Mouse (Mus musculus) layer of hippocampus, postnatal 14 days (tissue): ENCODE data around the gene March5. TPM values are rescaled to one million over a fixed set of nuclear protein-coding genes. Genes with fewer than 3 reads are reported as not detected.
A peak's percentile ranks its signal among the peaks of the same experiment; 100 is the strongest.

Experiments used
- DNase-seq, 2 experiments: peaks; one replicate each; pipeline ENCODE4 v3.0.0; 2021 to 2022; ENCODE audit warnings: low spot score in 2 of 2, mixed read lengths in 1 of 2
- total RNA-seq, 2 experiments: library from RNA; stranded (reverse); gene quantifications; 2 replicates each; pipeline ENCODE4 v1.2.3; 2021

The March5 gene
- total RNA-seq, 2 experiments from 2014 or later: 83.5 to 84.0 TPM

DNA sequence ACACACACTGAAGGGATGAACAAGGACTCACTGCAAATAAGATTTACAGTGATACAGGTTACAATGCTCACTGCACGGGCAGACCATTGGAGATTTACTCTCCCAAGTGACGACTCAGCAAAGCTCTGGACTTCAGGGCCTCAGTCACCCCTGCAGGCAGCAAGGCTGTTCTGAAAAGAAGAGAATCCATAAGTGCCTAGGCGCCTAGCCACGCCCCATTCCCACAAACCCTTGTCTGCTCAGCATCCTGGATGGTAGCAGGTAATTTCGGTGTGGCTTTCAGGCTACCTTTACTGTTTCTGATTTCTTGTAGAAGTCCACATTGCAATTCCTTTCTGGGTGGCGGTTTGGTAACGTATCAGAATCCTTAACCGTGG lies 56.2 kb downstream of the March5 start:
- no peak for DNase-seq

- peak; percentile 19 to 46 for DNase-seq
These were observed 56.9 kb downstream of the March5 start for GRCm38 (mm10) chr19:37263943-37264897.

DNA sequence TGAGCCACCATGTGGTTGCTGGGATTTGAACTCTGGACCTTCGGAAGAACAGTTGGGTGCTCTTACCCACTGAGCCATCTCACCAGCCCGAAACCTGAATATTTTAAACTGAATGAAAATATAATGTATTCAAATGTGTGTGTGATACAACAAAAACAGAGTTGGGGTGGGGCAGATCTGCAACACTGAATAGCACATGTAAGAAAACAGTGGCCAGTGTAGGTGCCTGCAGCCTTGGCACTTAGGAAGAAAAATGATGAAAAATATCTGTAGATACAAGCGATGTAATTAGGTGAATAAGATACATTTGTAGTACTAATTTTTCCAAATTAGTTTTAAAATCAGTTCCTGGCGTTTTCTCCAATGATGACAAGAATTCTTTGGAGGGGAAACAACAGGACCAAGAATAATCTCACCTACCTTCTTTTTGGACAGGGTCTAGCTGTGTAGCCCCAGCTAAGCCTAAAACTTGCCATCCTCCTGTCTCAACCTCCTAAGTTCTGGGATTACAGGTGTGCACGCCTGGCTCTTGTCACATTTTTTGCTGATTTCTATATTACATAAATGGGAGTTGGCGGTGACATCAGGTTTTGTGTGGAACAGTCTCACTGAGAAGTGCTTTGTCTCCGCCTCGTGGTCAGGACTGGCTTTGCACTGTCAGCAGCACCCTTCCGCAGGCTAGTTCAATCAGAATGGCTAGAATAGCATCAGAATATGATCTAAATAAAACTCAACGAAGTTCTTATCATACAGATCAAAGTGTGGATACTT lies 58.2 kb downstream of the March5 start:
- DNase-seq: peak; percentile 89 to 93

DNA sequence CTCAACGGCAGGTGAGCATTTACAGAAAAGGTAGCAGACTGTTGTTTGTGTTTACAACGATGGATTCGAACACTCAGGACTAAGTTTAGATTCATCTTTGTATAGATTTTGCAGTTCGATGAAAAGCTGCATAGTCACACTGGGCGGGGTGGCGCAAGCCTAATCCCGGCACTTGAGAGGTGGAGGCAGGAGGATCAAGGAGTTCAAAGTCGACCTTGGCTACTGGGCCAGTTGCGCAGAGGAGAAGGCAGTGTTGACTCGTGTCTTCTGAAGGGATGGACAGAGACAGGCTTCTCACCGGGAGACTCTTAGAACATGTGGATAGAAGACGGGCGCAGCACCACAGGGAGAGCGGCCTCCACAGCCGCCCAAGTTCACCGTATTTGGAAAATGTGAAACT lies 61.8 kb downstream of the March5 start:
- DNase-seq: no peak

Other genes starting within 250 kb of the March5 start
- 10 to 100 TPM; 59.6 to 61.8 TPM for gene Cpeb3, start 1.1 kb downstream of the March5 start, total RNA-seq
- gene Ide, start 130.3 kb downstream of the March5 start, total RNA-seq: 10 to 100 TPM; 46.1 to 46.4 TPM
- gene Kif11, start 168.9 kb downstream of the March5 start, total RNA-seq: 1 to 10 TPM; 2.4 to 3.1 TPM
- gene Hhex, start 227.3 kb downstream of the March5 start, total RNA-seq: 1 to 10 TPM; 2.6 to 3.6 TPM